Mouse (Mus musculus): ENCODE measurements around the gene 2700049A03Rik. TPM values are rescaled to one million over a fixed set of nuclear protein-coding genes. Genes with fewer than 3 reads are reported as not detected.
"Not testable (repeated sequence)": the region's sequence is repeated elsewhere in the genome, so short reads cannot be mapped to it uniquely, and the experiment has no call there.

Gene 2700049A03Rik
- 15.7 and 18.6 TPM in 2 replicates for polyA plus RNA-seq (2015; fragmentation: Nextera tagmentation; extraction: Ambion mirVana)

DNA sequence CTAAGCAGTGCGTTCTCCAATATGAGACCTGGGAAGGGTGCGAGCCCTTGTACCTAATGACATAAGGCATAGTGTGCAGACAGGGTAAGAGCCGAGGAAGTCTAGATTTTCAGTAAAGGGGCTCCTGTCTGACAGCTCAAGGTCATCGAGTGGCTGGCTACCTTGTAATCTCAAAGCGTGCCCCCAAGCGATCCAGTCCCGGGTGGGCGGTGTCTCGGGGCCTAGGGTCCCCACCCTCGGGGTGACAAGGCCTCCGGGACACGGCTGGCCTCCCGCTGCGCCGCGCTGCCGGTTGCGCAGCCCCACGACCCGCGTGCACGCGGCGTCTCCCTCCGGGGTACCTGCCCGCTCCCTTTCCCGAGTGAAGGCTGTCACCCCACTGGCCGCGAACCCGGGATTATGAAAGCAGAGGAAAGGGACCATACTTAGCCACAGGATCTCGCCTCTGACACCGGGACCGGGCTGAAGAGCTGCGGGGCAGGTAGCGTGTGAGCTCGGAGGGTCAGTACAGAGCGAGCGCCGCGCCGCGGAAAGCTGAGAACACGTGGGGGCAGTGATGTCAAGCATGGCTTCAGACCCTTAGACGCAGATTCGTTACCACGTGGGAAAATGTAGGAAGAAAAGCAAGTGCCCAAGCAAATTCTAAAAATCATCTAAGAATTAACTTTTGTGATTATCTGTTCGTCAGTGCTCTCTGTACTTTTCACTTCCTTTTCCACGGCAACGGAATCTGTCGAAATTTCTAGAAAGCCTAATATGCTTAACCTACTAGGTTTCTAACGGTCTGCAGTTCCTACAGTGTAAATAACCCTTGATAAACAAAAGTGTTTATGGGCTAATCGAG, at the start of gene 2700049A03Rik, which contains the start of gene Timm9:
2700049A03Rik (plus strand) TSS at position 719 of the 844 bp plus-strand sequence.
Timm9 (minus strand) TSS at position 555 of the 844 bp plus-strand sequence.
- peaks cover 27% of the 10 kb centered on the region for H3K4me1 ChIP-seq
- no peaks in the 10 kb centered on the region for H3K9me3 ChIP-seq
- H3K9ac ChIP-seq: peak within 1 kb of the TSS; percentile 91
- peak within 1 kb of the TSS; percentile 84 for H3K4me2 ChIP-seq
- under 1% methylated on average over 52 of the region's 52 CpGs for WGBS
- no peaks in the 10 kb centered on the region for H3K27me3 ChIP-seq
- H3K36me3 ChIP-seq: peaks cover 33% of the 10 kb centered on the region
- H3K4me3 ChIP-seq: peak within 1 kb of the TSS; percentile 96
- peak; percentile 73; the same call in 1 of the 2 replicates for ATAC-seq (ENCODE audit: insufficient number of reproducible peaks, insufficient read depth, low FRiP score, low TSS enrichment, low read depth)
- H3K27ac ChIP-seq: peak within 1 kb of the TSS; percentile 72

DNA sequence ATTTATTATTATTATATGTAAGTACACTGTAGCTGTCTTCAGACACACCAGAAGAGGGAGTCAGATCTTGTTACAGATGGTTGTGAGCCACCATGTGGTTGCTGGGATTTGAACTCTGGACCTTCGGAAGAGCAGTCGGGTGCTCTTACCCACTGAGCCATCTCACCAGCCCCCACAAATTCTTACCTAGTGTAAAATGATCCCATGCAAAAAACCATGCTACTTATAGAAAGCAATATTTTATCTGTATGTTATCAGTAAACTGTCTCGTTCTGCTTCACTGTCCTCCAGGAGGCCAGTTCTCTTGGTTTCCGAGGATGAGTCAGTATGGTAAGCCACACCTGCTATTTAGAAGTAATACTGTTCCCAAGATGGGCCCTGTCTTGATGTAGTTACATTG, 32.4 kb upstream of the 2700049A03Rik start:
- WGBS: 84% methylated on average over 4 of the region's 4 CpGs

DNA sequence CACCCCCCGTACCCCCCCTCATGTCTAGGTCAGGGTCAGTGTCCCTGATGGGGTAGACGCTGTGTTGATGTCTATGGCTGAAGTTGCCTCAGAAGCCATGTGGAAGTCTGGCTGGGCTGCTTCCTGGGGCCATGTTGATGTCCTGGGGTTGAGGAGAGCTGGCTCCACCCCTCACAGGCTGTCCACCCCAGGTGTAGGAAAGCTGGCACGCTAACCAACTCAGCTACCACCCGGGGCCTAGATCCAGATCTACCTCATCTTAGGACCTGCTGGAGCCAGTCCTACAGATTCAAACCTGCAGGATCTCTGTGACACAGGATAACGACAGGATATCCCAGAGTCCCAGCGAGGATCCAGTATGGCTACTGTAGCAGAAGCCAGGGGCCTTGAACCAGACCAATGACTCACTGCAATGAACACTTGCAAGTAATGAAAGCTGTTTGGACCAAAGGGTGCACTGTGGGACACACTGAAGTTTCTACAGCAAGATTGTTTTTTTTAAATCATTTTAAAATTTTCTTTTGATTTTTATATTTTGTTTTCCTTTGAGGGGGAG, 29.4 kb upstream of the 2700049A03Rik start:
- no peak overlapping the region for H3K27ac ChIP-seq
- 84% methylated on average over 6 of the region's 6 CpGs for WGBS
- no peaks in the 10 kb centered on the region for H3K9me3 ChIP-seq
- ATAC-seq (ENCODE audit: insufficient number of reproducible peaks, insufficient read depth, low FRiP score, low TSS enrichment, low read depth): no peak
- peaks cover 8% of the 10 kb centered on the region for H3K27me3 ChIP-seq
- H3K9ac ChIP-seq: no peak overlapping the region
- H3K4me1 ChIP-seq: peaks cover 5% of the 10 kb centered on the region; the same call in 1 of the 2 replicates
- no peak overlapping the region for H3K4me2 ChIP-seq
- H3K4me3 ChIP-seq: no peak overlapping the region
- no peaks in the 10 kb centered on the region for H3K36me3 ChIP-seq

More for the DNA sequence above, 32.4 kb upstream of the 2700049A03Rik start:
- not testable (repeated sequence) for H3K9ac ChIP-seq; H3K9me3 ChIP-seq; H3K36me3 ChIP-seq; H3K27ac ChIP-seq; ATAC-seq (ENCODE audit: insufficient number of reproducible peaks, insufficient read depth, low FRiP score, low TSS enrichment, low read depth); H3K4me3 ChIP-seq; H3K27me3 ChIP-seq; H3K4me1 ChIP-seq; H3K4me2 ChIP-seq

DNA sequence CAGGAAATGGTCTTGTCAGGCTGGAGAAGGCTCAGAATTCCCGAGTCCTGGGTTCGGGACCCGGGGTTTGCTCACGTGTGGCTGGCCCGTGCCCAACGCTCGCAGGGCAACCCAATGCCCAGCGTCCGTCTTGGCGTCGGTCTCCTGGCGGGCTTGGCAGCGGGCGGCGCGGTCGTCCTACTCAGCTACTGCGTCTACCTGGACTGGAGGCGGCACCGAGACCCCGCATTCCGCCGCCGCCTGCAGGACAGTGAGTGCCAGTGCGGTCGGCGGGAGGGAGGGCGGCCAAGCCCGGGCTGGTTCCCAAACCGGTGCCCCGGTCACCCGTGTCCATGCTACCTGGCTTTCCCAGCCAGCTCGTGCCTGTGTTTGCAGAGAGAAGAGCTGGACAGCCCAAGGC, 25.3 kb upstream of the 2700049A03Rik start, which contains the start of gene Tomm20l:
Tomm20l (plus strand) TSS at position 98 of the 400 bp plus-strand sequence.
- H3K9ac ChIP-seq: peak within 1 kb of the TSS; percentile 62
- no peak within 1 kb of the TSS for H3K27ac ChIP-seq
- H3K9me3 ChIP-seq: no peaks in the 10 kb centered on the region
- H3K4me3 ChIP-seq: peak within 1 kb of the TSS; percentile 32
- peaks cover 10% of the 10 kb centered on the region; the same call in 1 of the 2 replicates for H3K4me1 ChIP-seq
- H3K36me3 ChIP-seq: no peaks in the 10 kb centered on the region
- H3K4me2 ChIP-seq: peak within 1 kb of the TSS; percentile 60
- ATAC-seq (ENCODE audit: insufficient number of reproducible peaks, insufficient read depth, low FRiP score, low TSS enrichment, low read depth): no peak
- peaks cover 8% of the 10 kb centered on the region for H3K27me3 ChIP-seq
- 6% methylated on average over 33 of the region's 33 CpGs for WGBS

- no peak overlapping the region for H3K4me3 ChIP-seq
- no peak overlapping the region for H3K27ac ChIP-seq
- WGBS: 81% methylated on average over 10 of the region's 10 CpGs
- no peak overlapping the region for H3K9ac ChIP-seq
- no peak overlapping the region for H3K4me2 ChIP-seq
- H3K36me3 ChIP-seq: no peaks in the 10 kb centered on the region
- peaks cover 8% of the 10 kb centered on the region for H3K27me3 ChIP-seq
- no peaks in the 10 kb centered on the region for H3K9me3 ChIP-seq
- ATAC-seq (ENCODE audit: insufficient number of reproducible peaks, insufficient read depth, low FRiP score, low TSS enrichment, low read depth): no peak
- peaks cover 12% of the 10 kb centered on the region; the same call in 1 of the 2 replicates for H3K4me1 ChIP-seq
Observed at GRCm38 (mm10) chr12:71113074-71113473, 23.6 kb upstream of the 2700049A03Rik start.

- Histone ChIP-seq H3K4me3 (no peak overlapping the region), H3K27me3 (peaks cover 8% of the 10 kb centered on the region), H3K27ac (no peak overlapping the region), H3K36me3 (no peaks in the 10 kb centered on the region), H3K4me1 (peaks cover 12% of the 10 kb centered on the region; the same call in 1 of the 2 replicates), H3K9ac (no peak overlapping the region), H3K9me3 (no peaks in the 10 kb centered on the region), H3K4me2 (peak overlapping the region; percentile 29)
- WGBS: 31% methylated on average over 12 of the region's 12 CpGs
- no peak for ATAC-seq (ENCODE audit: insufficient number of reproducible peaks, insufficient read depth, low FRiP score, low TSS enrichment, low read depth)
Observed at GRCm38 (mm10) chr12:71113675-71114288, 22.9 kb upstream of the 2700049A03Rik start.

- 69% methylated on average over 5 of the region's 5 CpGs for WGBS
- Histone ChIP-seq H3K27ac (no peak overlapping the region), H3K9me3 (no peaks in the 10 kb centered on the region), H3K4me3 (no peak overlapping the region), H3K9ac (no peak overlapping the region), H3K27me3 (peaks cover 3% of the 10 kb centered on the region; the same call in 1 of the 2 replicates), H3K36me3 (no peaks in the 10 kb centered on the region), H3K4me1 (peaks cover 9% of the 10 kb centered on the region; the same call in 1 of the 2 replicates), H3K4me2 (no peak overlapping the region)
- ATAC-seq (ENCODE audit: insufficient number of reproducible peaks, insufficient read depth, low FRiP score, low TSS enrichment, low read depth): no peak
Observed at GRCm38 (mm10) chr12:71116411-71116810, 20.2 kb upstream of the 2700049A03Rik start.

GRCm38 (mm10) chr12:71122731-71123130, 13.9 kb upstream of the 2700049A03Rik start:
- Histone ChIP-seq H3K4me2 (no peak overlapping the region), H3K27ac (no peak overlapping the region), H3K9me3 (no peaks in the 10 kb centered on the region), H3K4me3 (no peak overlapping the region), H3K9ac (no peak overlapping the region), H3K27me3 (no peaks in the 10 kb centered on the region), H3K4me1 (no peaks in the 10 kb centered on the region), H3K36me3 (peaks cover 36% of the 10 kb centered on the region)
- ATAC-seq (ENCODE audit: insufficient number of reproducible peaks, insufficient read depth, low FRiP score, low TSS enrichment, low read depth): no peak
- WGBS: 91% methylated on average over 10 of the region's 10 CpGs

- no peak overlapping the region for H3K9ac ChIP-seq
- H3K4me3 ChIP-seq: no peak overlapping the region
- H3K4me2 ChIP-seq: no peak overlapping the region
- no peaks in the 10 kb centered on the region for H3K4me1 ChIP-seq
- no peak for ATAC-seq (ENCODE audit: insufficient number of reproducible peaks, insufficient read depth, low FRiP score, low TSS enrichment, low read depth)
- no peaks in the 10 kb centered on the region for H3K27me3 ChIP-seq
- no peak overlapping the region for H3K27ac ChIP-seq
- H3K36me3 ChIP-seq: peaks cover 37% of the 10 kb centered on the region
- H3K9me3 ChIP-seq: no peaks in the 10 kb centered on the region
- 90% methylated on average over 9 of the region's 9 CpGs for WGBS
Observed at GRCm38 (mm10) chr12:71123286-71123685, 13.4 kb upstream of the 2700049A03Rik start.

- Histone ChIP-seq H3K27me3 (no peaks in the 10 kb centered on the region), H3K9me3 (no peaks in the 10 kb centered on the region), H3K4me3 (peak overlapping the region; percentile 96), H3K4me1 (peaks cover 27% of the 10 kb centered on the region), H3K27ac (no peak overlapping the region), H3K4me2 (peak overlapping the region; percentile 84), H3K36me3 (peaks cover 32% of the 10 kb centered on the region), H3K9ac (peak overlapping the region; percentile 91)
- 26% methylated on average over 5 of the region's 5 CpGs for WGBS
- no peak for ATAC-seq (ENCODE audit: insufficient number of reproducible peaks, insufficient read depth, low FRiP score, low TSS enrichment, low read depth)
Observed at GRCm38 (mm10) chr12:71135581-71135980, 1.1 kb upstream of the 2700049A03Rik start.

DNA sequence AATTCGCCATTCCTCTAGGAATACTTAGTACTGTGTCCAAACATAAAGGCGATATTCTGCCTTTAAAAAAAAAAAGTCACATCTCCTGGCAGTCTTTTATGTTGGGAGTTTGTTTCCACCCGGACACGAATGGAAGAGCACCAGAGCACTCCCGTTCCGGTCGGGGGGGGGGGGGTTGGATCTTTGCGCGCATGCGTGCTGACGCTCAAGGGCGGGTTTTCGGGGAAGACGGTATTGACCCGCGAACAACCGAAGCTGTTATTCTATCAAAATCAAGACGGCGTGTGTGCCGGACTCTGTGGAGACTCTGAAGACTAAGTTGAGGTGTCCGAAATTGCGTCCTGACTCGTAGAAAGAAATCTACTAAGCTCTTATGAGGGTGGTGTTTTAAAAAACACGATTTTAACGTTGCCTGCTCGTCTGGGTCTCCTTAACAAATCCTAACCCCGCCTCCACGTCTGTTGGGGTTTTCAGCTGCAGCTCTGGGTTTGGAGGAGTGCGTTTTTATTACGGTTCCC, 385 bp downstream of the 2700049A03Rik start:
- H3K9ac ChIP-seq: peak overlapping the region; percentile 91
- peaks cover 27% of the 10 kb centered on the region for H3K4me1 ChIP-seq
- H3K27ac ChIP-seq: peak overlapping the region; percentile 72
- H3K4me2 ChIP-seq: peak overlapping the region; percentile 84
- H3K9me3 ChIP-seq: no peaks in the 10 kb centered on the region
- no peaks in the 10 kb centered on the region for H3K27me3 ChIP-seq
- peaks cover 35% of the 10 kb centered on the region for H3K36me3 ChIP-seq
- ATAC-seq (ENCODE audit: insufficient number of reproducible peaks, insufficient read depth, low FRiP score, low TSS enrichment, low read depth): peak; percentile 83
- peak overlapping the region; percentile 96 for H3K4me3 ChIP-seq
- under 1% methylated on average over 30 of the region's 30 CpGs for WGBS

All from embryonic facial prominence, embryonic 13.5 days (tissue).